Mouse (Mus musculus): ENCODE measurements around the gene Tigd3. TPM values are rescaled to one million over a fixed set of nuclear protein-coding genes. Genes with fewer than 3 reads are reported as not detected.
"Not testable (repeated sequence)": the region's sequence is repeated elsewhere in the genome, so short reads cannot be mapped to it uniquely, and the experiment has no call there.

Tigd3 gene
- total RNA-seq, 2 experiments from 2014 or later, result 0.10 to 0.20 TPM

DNA sequence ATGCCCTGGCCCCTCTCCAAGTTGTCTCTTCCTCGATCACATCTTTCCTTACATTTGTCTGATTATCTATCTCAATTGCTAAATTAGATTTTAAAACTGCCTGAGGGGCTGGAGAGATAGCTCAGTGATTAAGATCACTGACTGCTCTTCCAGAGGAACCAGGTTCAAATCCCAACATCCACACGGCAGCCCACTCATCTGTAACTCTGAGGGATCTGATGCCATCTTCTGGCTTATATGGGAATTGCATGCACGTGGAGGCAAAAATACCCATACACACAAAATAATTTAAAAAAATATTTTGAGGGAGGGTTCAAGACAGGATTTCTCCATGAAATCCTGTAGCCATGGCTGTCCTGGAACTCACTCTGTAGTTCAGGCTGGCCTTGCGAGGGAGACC is 8.1 kb downstream of the Tigd3 start:
- Histone ChIP-seq H3K27ac (no peak overlapping the region), H3K4me3 (no peak overlapping the region)
- DNase-seq, result no peak
- intact Hi-C loops (cut with DNase I), result no loop called here
- peak; percentile 67 for TF ChIP-seq CTCF (IDR thresholded peaks at IDR 0.05)

GRCm38 (mm10) chr19:5883935-5884334 is 10.0 kb downstream of the Tigd3 start:
- Histone ChIP-seq H3K4me3 (no peak overlapping the region), H3K27ac (no peak overlapping the region)
- no peak for DNase-seq
- intact Hi-C loops (cut with DNase I), result no loop called here
- TF ChIP-seq CTCF (IDR thresholded peaks at IDR 0.05), result no peak

DNA sequence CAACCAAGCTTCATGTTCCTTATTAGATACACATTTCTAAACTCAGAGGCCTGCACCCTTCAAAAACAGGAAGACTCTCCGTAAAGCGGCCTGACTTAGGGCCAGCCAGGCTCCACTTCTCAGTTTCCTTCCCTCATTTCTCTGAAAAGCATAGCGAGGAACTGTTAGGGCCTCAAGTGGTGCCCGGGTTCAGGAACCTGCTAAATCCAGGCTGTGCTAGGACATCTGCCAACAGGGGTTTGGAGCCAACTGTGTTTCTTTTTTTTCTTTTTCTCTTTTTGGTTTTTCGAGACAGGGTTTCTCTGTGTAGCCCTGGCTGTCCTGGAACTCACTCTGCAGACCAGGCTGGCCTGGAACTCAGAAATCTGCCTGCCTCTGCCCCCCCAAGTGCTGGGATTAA is 11.9 kb downstream of the Tigd3 start:
- H3K4me3 ChIP-seq; H3K27ac ChIP-seq; DNase-seq; intact Hi-C loops (cut with DNase I): not testable (repeated sequence)

- H3K27ac ChIP-seq, result no peak overlapping the region
- DNase-seq, result no peak
- intact Hi-C loops (cut with DNase I), result no loop called here
- TF ChIP-seq CTCF (IDR thresholded peaks at IDR 0.05), result no peak
- H3K4me3 ChIP-seq, result no peak overlapping the region
Measured at GRCm38 (mm10) chr19:5881155-5881554, 12.8 kb downstream of the Tigd3 start.

DNA sequence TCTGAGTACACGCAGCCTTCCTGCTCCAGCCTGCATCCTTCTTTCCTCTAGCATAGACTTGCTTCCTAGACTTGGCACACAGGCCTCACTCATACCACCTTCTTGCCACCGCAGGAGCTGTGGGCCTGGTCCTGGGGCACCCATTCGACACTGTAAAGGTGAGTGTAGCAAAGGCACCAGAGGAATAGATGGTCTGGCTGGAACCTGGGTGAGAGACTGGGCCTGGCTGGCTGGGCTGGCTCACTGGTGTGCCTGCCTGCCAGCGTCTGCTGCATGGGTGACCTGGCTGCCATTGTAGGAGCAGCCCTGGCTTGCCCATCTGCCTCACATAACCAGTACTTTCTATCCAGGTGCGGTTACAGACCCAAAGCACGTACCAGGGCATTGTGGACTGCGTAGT is 14.2 kb downstream of the Tigd3 start:
- no peak overlapping the region for H3K4me3 ChIP-seq
- no peak overlapping the region for H3K27ac ChIP-seq
- no peak for DNase-seq
- TF ChIP-seq CTCF (IDR thresholded peaks at IDR 0.05), result no peak
- intact Hi-C loops (cut with DNase I), result loop anchor here (2.0 kb wide), 1 partner anchor 87 kb away; no protein-coding TSS in a partner anchor

DNA sequence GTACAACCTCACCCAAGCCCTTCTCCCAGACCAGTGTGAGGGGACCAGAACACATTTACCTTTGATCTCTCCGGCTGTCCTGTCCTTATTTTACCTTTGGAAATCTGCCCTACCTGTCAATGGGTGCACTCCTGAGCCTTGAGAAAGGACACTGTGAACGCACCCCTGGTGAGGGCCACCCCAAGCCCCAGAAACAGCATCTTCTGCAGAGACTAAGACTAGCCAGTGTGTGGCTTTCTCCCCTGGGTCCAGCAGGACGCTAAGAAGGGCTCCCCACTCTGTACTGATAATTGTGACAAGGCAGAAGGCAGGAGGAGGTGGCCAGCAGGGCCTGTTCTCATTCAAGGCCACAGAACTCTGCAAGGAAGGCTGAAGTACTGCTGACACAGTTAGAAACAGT is 15.0 kb downstream of the Tigd3 start:
- DNase-seq, result no peak
- TF ChIP-seq CTCF (IDR thresholded peaks at IDR 0.05), result no peak
- H3K4me3 ChIP-seq, result peak overlapping the region; percentile 68
- H3K27ac ChIP-seq, result peak overlapping the region; percentile 84; the same call in 1 of the 2 replicates
- intact Hi-C loops (cut with DNase I), result loop anchor here (2.0 kb wide), 1 partner anchor 86 kb away; no protein-coding TSS in a partner anchor

- H3K4me3 ChIP-seq, result peak overlapping the region; percentile 68
- H3K27ac ChIP-seq, result peak overlapping the region; percentile 84
- DNase-seq, result peak; percentile 62
- no peak for TF ChIP-seq CTCF (IDR thresholded peaks at IDR 0.05)
- intact Hi-C loops (cut with DNase I), result loop anchor here (2.0 kb wide), 1 partner anchor 86 kb away; no protein-coding TSS in a partner anchor
Measured at GRCm38 (mm10) chr19:5878362-5878722, 15.6 kb downstream of the Tigd3 start.

DNA sequence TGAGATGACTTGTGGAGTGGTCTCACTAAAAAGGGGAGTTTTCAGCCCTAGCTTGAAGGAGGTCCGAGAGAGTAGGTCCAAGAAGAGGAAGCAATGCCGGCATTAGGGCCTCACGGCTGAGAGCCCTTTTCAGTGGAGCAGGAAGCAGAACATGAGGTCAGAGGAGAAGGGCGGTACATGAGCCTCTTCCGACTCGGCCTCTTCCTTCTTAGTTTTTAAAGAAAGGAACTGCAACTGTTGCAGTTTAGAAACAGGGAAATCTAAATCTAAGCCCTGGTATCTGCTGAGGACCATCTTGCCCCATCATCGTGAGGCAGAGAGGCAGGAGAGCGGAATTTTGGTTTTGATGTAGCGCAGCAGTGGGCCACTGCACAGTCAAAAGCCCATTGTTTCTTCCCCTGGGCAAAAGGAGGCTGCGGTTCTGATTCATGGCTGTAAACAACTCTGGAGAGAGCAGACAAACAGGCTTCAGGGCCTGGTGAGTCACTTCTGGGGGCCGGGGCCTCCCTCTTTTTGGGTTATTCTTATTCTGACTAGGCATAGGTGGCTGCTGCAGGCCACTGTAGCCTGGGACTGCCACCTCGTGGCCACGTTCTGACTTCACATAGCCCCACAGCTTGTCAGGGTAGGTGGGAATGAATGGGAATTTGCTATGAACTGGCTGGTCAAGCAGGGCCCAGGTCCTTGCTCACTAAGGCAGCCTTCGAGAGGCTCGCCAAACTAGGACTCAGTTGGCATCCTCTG is 16.2 kb downstream of the Tigd3 start, which contains the start of gene Slc25a45:
TSS of gene Slc25a45 (plus strand) at position 191 of the 744 bp plus-strand sequence.
- peak; percentile 82 for DNase-seq
- peak; percentile 89 for TF ChIP-seq CTCF (IDR thresholded peaks at IDR 0.05)
- Histone ChIP-seq H3K27ac (peak within 1 kb of the TSS; percentile 84), H3K4me3 (peak within 1 kb of the TSS; percentile 68)
- intact Hi-C loops (cut with DNase I), result loop anchor here (2.0 kb wide), 1 partner anchor 85 kb away; no protein-coding TSS in a partner anchor

DNA sequence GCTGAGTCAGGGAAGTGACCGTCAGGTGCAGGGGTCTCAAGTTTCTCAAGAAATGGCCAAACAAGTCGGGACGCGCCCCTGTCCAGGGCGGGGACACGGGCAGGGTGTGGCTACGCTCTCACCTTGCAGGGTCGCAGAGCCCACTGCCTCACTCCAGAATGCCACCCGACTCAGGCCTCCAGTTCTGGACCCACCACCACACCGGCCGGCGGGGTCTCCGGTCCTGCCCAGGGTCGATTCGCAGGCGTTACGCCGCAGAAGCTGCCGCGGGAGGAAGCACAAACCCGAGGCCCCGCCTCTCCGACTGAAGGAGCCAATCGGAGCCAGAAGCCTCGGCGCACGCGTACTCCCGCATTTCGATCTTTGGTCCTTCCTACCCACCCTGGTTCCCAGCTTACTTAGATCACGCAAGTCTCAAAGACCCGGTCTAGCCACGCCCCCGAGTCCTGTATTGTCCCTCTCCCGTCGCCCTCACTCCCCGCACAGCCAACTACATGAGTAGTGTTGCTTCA is 18.9 kb downstream of the Tigd3 start, which contains the start of gene Frmd8:
TSS of gene Frmd8 (minus strand) at position 306 of the 512 bp plus-strand sequence.
- TF ChIP-seq CTCF (IDR thresholded peaks at IDR 0.05), result no peak
- H3K4me3 ChIP-seq, result peak within 1 kb of the TSS; percentile 76
- intact Hi-C loops (cut with DNase I), result no loop called here
- peak; percentile 95 for DNase-seq
- peak within 1 kb of the TSS; percentile 94 for H3K27ac ChIP-seq

- no peak for TF ChIP-seq CTCF (IDR thresholded peaks at IDR 0.05)
- intact Hi-C loops (cut with DNase I), result no loop called here
- peak overlapping the region; percentile 94 for H3K27ac ChIP-seq
- no peak for DNase-seq
- peak overlapping the region; percentile 76 for H3K4me3 ChIP-seq
Measured at GRCm38 (mm10) chr19:5874391-5874968, 19.5 kb downstream of the Tigd3 start.

DNA sequence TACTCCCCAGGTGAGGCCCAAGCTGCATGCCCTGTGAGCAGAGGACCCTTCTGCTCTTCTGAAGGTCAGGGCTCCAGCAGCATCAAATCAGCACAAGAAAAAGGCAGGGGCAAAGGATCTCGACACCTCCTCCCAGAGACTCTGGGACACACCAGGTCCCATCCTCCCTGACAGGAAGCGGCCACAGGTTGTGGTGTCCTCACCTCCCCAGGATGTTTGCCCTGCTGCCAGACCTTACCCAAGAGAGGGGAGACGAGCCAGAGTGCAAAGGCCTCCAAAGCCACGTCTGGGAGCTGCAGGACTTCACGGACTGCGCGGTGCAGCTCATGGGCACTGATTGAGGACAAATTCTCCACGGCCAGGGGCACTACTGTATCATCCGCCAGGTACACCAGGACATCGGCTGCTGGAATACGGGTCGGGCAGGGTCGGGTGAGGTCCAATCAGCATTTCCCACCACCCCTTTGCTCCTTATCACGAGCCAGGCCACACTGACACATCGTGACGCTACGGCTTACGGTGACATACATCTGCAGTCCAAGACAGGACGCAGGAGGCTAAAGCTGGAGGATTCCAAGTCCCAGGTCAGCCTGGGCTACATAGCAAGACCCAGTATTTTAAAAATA is 20.9 kb downstream of the Tigd3 start:
- Histone ChIP-seq H3K27ac (no peak overlapping the region), H3K4me3 (no peak overlapping the region)
- TF ChIP-seq CTCF (IDR thresholded peaks at IDR 0.05), result no peak
- intact Hi-C loops (cut with DNase I), result no loop called here
- no peak for DNase-seq

GRCm38 (mm10) chr19:5872528-5872927 is 21.4 kb downstream of the Tigd3 start:
- H3K27ac ChIP-seq, result peak overlapping the region; percentile 12; the same call in 1 of the 2 replicates
- intact Hi-C loops (cut with DNase I), result no loop called here

DNA sequence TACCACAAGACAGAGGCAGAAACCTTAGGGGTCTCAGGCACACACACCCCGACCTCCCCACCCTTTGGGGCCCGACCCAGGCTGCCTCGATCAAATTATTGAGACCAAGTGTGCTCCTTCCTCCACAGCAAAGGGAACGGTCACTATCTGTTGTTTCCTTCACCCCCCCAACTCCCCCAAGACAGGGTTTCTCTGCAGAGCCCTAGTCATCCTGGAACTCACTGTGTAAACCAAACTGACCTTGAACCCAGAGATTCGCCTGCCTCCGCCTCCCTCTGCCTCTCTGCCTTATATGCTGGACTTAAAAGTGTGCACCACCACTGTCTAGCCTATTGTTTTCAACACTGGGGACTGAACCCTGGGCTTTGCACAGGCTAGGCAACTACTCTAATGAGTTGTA is 22.3 kb downstream of the Tigd3 start:
- DNase-seq, result no peak
- intact Hi-C loops (cut with DNase I), result no loop called here
- Histone ChIP-seq H3K27ac (peak overlapping the region; percentile 63), H3K4me3 (no peak overlapping the region)
- no peak for TF ChIP-seq CTCF (IDR thresholded peaks at IDR 0.05)

More at GRCm38 (mm10) chr19:5872528-5872927, 21.4 kb downstream of the Tigd3 start:
- DNase-seq, result no peak
- no peak for TF ChIP-seq CTCF (IDR thresholded peaks at IDR 0.05)
- H3K4me3 ChIP-seq, result no peak overlapping the region
